Mouse (Mus musculus) small intestine, adult 2 months (tissue): Measurements from ENCODE around the gene Fancc.

Experiments used
- CTCF ChIP-seq: fragments of 200-500 bp; IDR thresholded peaks from 2 replicates; pipeline ENCODE4 v1.5.1; 2012; ENCODE audit warnings: low read depth, mild to moderate bottlenecking, control low read depth, inconsistent platforms, low read length, moderate library complexity, mixed read lengths; ENCODE audit not compliant: insufficient replicate concordance, insufficient read length; ENCODE audit errors: extremely low read depth
- POLR2A ChIP-seq: fragments of 200-500 bp; IDR thresholded peaks from 2 replicates; pipeline ENCODE4 v1.6.1; 2012; ENCODE audit warnings: low read depth, mild to moderate bottlenecking, control low read depth, inconsistent platforms, low read length, moderate library complexity

DNA sequence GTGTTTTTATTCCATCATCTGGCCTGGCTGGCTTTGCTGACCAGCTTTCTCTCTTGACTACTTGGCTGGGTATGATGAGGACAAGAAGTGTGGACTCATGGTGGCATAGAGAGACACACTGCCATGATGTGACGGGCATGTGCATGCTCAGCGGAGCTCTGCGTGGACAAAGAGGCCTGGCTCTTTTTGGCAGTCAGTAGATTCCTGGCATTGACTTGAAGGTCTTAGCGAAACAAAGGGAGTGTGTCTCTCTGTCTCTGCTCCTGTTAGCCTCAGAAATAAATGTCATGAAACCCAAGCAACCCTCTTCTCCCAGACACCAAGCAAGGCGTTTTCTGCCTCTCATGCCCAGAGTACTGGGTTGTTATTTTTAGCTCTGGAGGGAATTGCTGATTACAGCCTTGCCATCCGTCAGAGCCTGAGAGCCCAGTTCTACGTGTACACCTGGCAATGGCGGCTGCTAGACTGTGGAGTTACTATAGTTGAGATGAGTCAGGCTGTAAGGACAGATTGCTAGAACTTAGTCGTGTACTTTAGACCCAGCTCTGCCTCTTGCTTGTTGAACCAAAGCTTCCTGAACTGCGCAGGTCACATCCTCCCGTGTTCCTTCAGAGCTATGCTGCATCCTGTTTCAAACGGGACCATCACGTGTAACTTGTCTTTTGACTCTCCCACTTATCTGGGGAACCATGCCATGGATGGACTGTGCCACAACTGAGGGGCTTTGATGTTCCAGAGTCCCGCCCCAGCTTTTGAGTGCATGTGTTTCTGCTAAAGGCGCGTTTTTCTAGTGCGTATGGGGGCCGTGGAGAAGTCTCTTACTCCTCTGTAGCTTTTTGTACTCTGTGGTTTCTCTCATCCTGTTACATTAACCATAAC lies 236.1 kb downstream of the Fancc start:
- TF ChIP-seq CTCF (no peak), POLR2A (no peak)
